Mouse (Mus musculus) T-cell, adult 2 months (primary cell): ENCODE data around the gene Foxp3.

Experiments used
- DNase-seq: peaks from one replicate; pipeline ENCODE4 v3.0.0; 2022; ENCODE audit warnings: low spot score

Foxp3 gene

GRCm38 (mm10) chrX:7573176-7574086, at the start of gene Foxp3:
TSS of gene Foxp3 (plus strand) at chrX:7573644.
- DNase-seq, result no peak

GRCm38 (mm10) chrX:7524961-7525360, 48.5 kb upstream of the Foxp3 start:
- no peak for DNase-seq

- no peak for DNase-seq
These were observed 20.0 kb upstream of the Foxp3 start for GRCm38 (mm10) chrX:7553474-7553873.

- DNase-seq, result no peak
These were observed 10.4 kb upstream of the Foxp3 start for GRCm38 (mm10) chrX:7563076-7563475.

- DNase-seq, result peak; percentile 72
These were observed 7.1 kb upstream of the Foxp3 start for GRCm38 (mm10) chrX:7566352-7566751.

- DNase-seq, result peak; percentile 72
These were observed 6.0 kb upstream of the Foxp3 start for GRCm38 (mm10) chrX:7567491-7567890.

- peak; percentile 75 for DNase-seq
These were observed 2.8 kb upstream of the Foxp3 start for GRCm38 (mm10) chrX:7570481-7571175.

GRCm38 (mm10) chrX:7571565-7572136, 1.8 kb upstream of the Foxp3 start:
- DNase-seq, result peak; percentile 6

- peak; percentile 72 for DNase-seq
These were observed 978 bp upstream of the Foxp3 start for GRCm38 (mm10) chrX:7572466-7572865.

GRCm38 (mm10) chrX:7574087-7574884, 842 bp downstream of the Foxp3 start, which contains the start of gene Ppp1r3f:
TSS of gene Ppp1r3f (minus strand) at chrX:7574283.
- peak; percentile 95 for DNase-seq

GRCm38 (mm10) chrX:7574885-7575231, 1.4 kb downstream of the Foxp3 start:
- DNase-seq, result no peak

- DNase-seq, result no peak
These were observed 7.7 kb downstream of the Foxp3 start for GRCm38 (mm10) chrX:7581151-7581550.

GRCm38 (mm10) chrX:7583881-7584280, 10.4 kb downstream of the Foxp3 start:
- DNase-seq, result peak; percentile 17

- DNase-seq, result no peak
These were observed 12.9 kb downstream of the Foxp3 start for GRCm38 (mm10) chrX:7586356-7586755.

GRCm38 (mm10) chrX:7595371-7595770, 21.9 kb downstream of the Foxp3 start:
- no peak for DNase-seq

- DNase-seq, result no peak
These were observed 30.6 kb downstream of the Foxp3 start for GRCm38 (mm10) chrX:7604004-7604403.

- DNase-seq, result peak; percentile 79
These were observed 31.6 kb downstream of the Foxp3 start, which contains the start of gene Ccdc22 for GRCm38 (mm10) chrX:7604879-7605574. TSS of gene Ccdc22 (minus strand) at chrX:7605517.

- peak; percentile 31 for DNase-seq
These were observed 32.1 kb downstream of the Foxp3 start for GRCm38 (mm10) chrX:7605575-7605941.

GRCm38 (mm10) chrX:7606783-7607182, 33.3 kb downstream of the Foxp3 start, which contains the start of gene Cacna1f:
TSS of gene Cacna1f (plus strand) at chrX:7607083.
- DNase-seq, result no peak

- no peak for DNase-seq
These were observed 36.6 kb downstream of the Foxp3 start for GRCm38 (mm10) chrX:7610035-7610434.
